Mouse (Mus musculus): ENCODE data around the gene Lypd6b.

Lypd6b gene

DNA sequence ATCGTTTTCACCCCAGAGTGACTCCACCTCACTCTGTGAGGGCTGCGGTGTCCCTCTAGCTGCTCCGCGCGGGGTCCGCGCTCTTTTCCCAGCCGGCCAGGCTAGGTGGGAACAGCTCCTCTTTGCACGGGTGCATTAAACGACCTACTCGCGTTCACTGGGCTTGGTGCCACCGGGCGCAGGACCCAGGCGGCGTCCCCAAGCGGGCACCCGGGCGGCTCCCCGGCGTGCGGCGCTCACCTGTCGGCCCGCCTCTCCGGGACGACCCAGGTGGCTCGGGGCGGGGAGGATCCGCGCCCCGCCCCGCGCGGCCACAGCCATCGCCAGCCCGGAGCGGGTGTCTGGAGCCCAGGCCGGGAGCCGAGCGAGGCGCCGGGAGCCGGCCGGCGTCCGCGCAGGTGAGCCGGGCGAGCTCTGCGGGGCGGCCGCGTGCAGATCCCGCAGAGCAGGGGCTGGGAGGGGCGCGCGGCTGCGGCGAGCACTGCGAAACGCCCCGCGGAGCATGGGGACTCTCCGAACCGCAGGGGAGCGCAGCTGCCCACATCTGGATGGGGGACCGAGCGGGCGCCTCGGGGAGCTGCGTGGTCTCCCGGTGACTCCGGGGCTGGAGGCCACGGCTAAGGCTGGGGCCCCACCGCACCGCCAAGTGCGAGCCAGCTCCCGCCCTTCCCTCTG, at the start of gene Lypd6b:
Gene Lypd6b (plus strand): TSS at position 313 of the 675 bp plus-strand sequence.
- peak; percentile 35 to 36 for DNase-seq

DNA sequence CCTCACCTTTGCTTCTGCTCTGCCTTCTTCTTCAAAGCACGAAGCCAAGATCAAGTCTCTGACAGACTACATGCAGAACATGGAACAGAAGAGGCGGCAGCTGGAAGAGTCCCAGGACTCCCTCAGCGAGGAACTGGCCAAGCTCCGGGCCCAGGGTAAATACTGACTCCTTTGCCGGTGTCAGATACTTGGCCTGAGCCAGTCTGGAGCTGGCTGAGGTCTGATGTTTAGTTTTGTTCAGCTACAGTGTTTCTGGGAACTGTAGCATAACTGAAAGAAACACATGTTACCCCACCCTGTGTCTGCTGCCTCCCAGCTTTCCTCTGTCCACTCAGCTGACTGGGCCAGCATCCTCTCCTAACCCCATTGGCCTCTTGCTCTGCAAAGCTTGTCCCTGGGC, 48.4 kb upstream of the Lypd6b start:
- no peak for DNase-seq

DNA sequence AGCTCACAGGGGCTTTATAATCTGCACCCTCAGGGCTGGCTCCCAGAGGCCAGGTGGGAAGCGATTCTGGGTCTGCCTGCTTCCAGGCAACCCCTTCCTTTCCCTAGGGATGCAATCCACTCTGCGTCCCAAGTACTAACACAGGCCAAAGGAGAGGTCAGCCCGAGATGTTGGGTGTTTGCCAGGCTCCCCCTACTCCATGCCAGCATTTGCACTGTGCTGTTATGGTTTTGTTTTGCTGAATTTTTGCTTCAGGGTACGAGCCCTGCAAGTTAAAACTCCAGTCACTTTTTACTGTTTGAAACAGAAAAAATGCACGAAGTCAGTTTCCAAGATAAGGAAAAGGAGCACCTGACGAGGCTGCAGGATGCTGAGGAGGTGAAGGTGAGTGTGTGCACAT, 46.5 kb upstream of the Lypd6b start:
- no peak for DNase-seq

DNA sequence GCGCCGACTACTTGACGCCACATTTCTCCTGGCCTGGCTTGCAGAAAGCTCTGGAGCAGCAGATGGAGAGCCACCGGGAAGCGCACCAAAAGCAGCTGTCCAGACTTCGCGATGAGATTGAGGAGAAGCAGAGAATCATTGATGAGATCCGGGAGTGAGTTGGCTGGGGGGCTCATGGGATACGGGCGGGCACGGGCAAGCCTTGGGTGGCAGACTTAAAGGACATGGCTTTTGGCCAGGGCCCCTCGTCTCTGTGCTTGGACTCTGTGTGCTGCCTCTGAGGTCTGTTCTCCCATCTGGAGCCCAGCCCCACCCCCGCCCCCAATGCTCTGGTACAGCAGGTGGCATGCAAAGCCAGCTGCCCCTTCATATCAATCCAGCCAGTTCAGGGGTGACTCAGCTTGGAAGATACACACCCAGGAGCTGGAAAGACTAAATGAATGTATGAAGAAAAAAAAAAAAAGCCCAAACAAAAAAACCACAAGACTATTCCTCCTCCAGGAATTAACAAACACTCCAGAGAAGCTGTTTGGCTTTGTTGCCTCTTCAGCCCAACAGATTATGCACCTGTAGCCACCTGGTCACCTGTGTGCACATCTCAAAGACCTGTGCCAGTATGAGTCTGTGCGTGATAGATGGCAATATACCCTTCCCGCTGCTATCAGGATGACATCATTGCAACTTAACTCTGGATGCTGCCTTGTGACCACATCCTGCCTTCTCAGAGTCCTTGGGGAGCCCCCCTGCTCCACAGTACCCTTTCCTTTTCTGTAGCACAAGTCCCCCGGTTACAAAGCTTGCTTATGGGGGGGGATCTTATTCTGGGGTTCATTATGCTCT, 45.4 kb upstream of the Lypd6b start:
- DNase-seq: no peak

DNA sequence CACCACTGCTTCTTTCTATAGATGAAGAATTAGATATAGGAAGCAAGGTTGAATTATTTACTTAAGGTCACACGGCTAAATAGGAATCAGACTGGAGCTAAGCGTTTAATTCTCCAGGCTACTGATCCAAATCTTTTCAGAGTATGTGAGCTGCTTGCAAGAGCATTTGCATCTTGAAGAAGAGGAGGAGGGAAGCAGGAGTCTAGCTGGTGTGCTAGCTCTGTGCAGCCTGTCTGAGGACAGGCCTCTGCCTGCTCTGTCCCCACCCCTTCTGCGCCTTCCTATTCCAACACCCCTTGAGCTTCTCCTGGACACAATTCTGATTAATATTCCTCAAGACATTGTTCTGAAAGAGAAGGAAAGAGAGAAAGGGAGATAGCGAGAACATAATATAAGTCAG, 44.6 kb upstream of the Lypd6b start:
- DNase-seq: no peak

DNA sequence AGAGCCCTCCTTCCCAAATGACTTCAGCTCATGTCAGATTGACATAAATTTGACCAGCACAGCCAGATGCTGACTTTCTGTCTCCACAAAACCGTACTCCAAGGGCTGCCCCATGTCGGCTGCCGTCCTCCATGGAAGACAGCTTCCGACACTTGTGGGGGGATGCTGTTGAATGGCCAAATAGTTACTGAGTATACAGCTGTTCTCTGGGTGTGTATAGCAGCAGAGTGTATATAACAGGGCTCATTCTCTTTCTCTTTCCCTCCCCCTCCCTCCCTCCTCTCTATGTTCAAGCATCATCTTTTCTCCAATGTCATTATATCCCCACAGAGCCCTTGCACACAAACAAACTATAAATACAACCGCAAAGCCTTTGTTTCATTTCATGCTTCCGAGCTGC, 43.7 kb upstream of the Lypd6b start:
- no peak for DNase-seq

DNA sequence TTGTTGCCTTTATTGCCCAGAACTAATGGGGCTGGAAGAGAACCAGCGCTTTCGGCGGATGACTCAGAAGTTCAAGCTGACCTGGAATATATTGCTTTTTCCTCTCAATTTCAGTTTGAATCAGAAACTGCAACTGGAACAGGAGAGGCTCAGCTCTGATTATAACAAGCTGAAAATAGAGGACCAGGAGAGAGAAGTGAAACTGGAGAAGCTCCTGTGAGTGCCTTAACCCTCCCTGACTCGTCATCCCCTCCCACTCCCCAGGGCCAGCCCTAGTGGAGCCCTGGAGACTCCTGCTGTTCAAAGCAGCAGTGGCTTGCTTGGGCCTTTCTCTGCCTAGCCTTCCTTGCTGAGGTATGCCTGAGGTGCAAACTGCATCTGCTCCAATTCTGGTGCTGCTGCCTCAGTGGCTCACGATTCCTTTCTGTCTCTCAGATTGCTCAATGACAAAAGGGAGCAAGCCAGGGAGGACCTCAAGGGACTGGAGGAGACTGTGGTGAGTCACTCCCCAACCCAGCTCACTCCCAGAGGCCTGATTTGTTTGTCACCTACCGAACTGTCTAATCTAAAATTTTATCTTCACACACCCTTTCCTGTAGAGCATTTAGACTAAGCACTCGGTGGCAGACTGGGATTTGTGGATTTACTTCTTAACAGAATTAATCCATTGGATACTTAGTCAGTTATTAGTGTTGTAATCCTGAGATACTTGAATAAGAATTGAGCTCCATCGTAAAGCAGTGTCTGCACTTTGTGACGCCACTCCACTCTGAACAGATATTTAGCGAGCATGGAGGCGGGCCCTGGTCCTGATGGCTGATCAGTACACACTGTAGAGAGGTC, 43.0 kb upstream of the Lypd6b start:
- no peak for DNase-seq

DNA sequence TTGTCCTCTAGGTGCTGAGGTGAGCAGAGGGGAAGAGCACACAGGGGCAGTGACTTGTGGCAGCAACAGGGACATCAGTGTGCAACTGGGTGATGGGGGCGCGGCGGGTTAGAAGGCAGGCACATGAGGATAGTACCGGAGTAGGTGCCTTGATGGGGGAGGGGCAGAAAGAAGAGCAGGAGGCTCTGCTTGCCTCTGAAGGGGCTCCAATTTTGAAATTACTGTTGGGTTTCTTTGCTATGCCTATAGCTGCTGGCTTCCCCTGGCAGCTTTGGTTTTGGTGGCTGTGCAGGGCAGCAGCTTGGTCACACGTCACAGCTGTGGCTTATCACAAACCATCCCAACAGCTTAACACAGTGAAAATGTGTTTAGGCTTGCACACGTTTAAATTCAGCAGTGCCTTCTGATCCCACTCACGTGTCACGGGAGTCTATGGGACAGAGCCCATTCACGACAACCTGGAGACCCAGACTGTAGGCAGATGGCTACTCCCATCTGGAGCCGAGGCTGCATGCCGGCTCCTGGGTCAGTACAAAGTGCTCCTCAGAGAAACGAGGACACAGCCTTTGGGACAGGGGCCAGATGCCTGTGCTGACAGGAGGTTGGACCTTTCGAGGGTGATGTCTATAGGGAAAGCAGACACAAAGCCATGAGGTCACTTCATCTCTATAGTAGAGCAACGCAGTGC, 42.2 kb upstream of the Lypd6b start:
- DNase-seq: no peak

DNA sequence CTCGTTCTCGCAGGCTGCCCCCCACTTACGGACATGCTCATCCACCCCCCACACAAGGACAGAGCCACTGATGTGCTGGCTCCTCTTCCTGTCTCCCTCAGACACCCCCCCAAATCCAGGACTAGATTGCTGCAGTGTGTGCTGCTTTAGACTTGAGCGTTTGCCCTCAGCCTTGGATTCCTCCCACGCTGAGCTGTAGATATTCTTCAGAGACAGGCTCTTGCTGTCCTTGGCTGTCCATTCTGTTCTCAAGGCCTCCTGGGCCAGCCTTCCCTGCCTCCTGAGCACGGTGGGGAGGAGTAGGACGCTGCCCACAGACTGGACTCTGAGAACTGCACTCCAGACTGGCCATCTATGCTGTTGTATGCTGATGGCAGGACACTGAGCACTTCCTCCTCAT, 40.5 kb upstream of the Lypd6b start:
- DNase-seq: no peak

DNA sequence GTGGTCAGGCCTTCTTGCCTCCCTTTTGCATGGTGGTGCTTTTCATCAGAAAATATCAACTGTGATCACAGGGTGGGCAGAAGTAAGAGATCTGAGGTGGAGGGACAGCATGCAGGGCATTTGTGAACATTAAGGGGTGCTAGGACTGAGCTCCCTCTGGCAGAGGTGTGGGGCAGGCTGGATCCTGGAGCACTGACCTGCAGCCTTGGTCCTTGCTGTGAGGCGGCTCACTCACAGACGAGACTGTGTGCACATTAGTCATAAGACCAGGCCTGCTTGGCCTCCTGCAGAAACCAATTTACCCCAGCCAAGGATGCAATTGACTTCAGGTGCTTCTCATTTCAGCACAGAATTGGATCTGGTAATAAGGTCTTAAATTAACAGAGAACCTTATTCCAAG, 39.8 kb upstream of the Lypd6b start:
- no peak for DNase-seq

DNA sequence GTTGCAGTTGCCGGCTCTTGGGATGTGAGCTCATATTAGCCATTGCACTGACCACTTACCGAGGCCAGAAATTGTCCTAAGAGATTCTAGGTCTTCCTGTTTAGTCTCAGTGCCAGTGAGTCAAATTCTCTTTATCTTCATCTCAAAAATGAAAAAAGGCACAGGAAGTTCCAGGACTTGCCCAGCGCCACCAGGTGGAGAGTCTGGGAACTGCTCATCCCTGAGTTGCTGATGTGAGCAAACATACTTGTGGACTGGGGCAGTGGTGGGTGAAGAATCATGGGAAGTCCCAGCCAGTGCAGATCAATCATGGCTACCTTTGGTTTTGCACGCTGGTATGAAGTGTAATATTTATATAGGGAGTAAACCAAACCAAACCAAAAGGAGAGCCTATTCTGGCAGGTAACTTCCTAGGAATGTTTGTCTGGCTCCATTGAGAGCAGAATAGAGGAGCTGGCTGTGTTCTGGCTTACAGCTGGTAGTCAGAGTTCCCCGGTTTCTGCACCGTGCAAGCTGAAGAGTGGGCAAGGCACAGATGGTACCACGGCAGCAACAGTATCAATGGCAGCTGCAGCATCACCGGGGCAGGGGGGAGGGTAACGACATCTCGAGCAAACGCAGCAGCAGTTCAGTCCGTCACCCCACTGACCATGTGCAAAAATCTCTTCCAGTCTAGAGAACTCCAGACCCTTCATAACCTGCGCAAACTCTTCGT, 38.7 kb upstream of the Lypd6b start:
- DNase-seq: peak in 1 of 2 experiments; percentile 20

DNA sequence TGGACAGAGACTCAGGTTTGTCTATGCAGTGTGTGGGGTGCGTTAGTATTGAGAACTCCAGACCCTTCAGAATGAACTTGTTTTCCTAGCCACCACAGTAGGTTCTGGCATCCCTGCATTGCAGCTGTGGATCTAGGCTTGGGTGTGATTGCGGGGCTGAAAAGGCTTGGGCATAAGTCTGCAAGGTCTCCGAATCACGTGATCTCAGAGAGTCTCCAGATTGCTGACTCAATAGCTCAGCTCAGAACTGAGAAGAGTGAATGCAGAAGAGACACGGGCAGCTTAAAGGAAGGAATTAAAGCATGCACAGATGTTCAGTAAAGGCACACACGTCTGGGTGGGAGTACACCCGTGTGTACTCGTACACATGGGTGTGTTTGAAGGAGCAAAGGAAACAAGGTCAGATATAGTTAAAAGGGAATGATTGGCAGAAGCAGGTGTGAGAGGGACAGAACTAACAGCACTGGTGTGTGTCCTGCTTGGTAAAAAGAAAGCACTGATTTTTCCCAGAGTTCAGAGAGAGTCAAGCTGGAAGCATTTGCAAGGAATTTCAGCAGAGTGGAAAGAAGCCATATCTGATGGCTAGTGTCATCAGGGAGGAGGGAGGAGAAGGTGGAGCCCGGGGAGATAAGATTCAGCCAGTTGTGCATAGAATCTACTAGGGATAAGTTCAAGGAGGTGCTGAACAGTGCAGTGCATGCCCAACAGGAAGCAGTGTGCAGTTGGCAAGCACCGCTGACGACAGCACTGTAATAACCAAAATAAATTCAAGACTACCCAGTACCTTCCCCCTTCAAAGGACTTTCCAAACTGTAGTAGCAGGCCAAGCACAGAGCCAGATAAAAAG, 37.5 kb upstream of the Lypd6b start:
- no peak for DNase-seq

DNA sequence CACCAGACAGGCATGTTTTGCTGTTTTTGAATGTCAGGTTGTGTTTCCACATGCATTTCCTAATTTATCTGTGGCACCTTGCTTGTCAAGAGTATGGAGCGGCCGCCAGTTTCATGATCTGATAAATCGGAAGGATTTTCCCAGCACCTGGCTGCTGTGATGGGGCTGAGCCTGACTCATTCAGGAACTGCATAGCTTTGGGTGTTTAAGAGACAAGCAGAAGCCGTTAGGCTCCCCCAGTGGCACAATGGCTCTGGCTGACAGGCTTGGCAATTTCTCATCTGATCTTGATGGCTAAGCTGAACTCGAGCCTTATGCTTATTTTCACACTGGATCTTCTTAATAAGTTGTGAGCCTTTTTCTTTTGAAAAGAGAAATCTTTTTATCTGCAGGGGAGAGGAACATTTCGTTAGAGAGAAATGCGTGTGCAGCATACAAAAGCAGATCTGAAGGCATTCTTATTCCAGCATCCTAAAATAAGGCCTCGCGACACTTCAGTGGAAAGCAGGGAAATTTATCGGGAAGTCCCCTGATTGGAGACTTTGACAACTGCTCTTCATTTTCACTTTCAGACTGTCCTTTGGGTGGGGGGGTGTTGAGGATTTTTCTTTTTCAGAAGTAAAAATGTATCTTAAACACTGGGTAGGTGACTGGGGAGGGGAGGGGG, 35.8 kb upstream of the Lypd6b start:
- DNase-seq: no peak

DNA sequence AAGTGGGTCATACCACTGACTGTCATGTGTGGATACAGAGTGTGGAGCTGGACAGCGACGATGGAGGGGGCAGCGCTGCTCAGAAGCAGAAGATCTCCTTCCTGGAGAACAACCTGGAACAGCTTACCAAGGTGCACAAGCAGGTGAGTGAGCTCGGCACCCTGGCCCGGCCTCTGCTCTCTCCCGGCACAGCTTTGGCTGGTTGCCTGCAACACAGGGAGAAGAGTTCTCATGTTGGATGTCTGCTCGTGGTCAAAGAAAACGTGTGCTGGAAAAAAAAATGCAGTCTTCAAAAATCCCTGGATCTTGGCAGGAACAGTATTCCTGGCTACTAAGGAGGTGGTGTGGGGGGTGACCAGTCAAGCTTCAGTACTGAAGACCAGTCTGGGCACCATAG, 35.3 kb upstream of the Lypd6b start:
- DNase-seq: no peak

DNA sequence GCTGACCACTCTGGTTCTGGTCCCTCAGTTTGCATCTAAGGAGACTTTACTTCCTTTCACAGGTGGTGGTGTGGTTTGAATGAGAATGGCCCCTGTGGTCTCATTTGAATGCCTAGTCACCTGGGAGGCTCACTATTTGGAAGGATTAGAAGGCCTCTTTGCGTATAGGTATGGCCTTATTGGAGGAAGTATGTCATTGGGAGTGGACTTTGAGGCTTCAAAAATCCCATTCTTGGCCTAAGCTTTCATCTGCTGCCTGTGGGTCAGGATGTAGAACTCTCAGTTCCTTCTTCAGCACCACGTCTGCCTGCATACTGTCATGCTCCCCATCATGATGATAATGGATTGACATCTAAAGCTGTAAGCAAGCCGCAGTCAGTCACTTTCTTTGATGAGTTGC, 34.4 kb upstream of the Lypd6b start:
- DNase-seq: no peak

DNA sequence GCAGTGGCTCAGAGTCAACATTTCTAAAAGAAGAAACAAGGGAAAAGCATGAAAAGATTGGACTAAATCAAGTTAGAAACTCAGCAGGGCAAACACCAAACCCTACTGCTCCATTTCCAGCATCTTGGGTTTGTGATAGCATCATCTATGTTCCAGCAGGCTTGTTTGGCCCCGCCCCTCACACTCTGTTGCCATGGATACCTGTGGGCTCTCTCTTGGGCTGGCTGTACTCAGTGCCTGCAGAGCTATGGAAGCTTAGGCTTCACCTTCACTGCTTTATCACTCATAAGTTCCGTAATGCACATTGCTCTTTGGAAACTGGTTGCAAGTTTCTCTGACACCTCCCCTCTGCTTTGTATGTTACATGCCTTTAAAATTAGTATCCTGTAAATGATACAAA, 32.4 kb upstream of the Lypd6b start:
- peak in 1 of 2 experiments; percentile 17 for DNase-seq

DNA sequence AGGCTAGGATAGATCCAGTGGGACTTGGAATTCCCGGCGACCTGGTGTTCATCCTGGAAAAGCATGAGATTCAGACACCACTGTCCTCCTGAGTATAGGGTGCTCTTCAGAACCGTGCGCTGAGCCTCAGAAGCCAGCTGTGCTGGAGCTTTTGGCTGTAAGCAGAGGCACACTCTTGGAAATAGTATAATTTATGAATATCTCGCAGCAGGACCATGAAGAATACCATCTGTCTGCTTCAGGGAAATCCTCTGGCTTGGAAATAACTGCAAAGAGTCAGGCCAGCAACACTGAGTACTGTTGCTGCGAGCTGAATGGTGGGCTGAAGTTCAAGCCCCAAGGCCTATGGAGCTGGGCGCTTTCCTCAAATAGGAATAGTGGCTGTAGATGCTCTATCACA, 29.9 kb upstream of the Lypd6b start:
- DNase-seq: no peak

DNA sequence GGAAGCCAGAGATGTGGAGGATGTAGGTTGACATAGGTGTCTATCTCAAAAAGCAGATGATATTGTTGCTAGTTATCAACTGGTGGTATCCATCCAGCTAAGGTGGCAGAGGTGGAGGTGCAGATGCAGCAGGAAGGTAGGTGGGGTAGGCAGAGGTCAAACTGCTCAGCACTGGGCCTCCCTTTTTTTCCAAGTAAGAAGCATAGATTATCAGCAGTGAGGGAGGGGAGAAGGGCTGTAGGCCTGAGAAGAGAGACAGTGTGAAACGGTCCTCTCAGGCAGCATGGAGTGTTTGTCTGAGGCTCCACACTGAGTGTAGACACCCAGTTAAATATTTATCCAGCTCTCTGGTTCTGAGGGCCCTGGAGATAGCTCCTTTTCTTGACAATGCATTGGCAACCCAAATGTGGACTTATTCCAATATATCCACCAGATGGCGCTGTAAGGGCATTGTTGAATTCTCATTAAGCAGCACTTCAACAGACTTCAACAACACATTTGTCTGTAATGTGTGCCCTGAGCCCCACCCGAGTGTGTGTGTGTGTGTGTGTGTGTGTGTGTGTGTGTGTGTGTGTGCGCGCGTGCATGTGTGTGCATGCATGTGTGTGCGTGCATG, 23.0 kb upstream of the Lypd6b start:
- DNase-seq: peak; percentile 49 to 57

DNA sequence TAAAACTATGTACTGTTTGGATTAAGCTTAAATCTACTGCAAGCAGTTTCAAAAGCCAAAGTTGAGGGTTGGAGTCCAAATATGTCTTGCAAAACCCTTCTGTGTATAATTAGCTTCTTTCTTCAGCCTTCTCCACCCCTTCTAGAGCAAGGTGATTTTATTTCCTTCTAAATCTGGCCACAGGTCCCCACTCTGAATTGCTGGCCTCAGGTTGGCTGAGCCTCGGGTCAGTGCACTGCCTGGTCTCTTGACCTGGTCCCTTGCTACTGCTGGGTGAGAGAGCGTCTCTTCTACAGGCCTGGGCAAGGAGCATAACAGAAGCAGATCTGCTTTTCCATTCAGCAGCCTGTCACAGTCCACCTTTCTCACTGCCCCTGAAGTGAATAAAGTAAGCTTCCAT, 18.6 kb upstream of the Lypd6b start:
- peak; percentile 55 to 61 for DNase-seq

DNA sequence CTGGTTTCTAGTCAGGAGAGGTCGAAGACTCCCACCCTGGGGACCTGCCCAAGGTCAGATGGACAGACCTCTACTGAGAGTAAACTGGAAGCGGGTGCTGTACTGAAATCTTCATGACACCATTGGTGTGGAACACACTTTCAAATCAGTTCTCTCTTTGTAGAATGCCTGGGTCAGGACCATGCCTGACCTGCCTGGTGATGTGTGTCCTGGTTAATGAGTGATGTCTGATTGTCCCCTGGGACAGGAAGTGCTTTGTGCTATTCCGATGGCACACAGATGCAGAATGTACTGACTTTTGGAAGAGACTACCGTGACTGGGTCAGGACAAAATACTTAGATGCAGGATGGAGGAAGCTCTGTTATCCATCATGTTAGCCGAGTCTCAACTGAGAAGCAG, 17.0 kb upstream of the Lypd6b start:
- peak; percentile 28 to 36 for DNase-seq

All from kidney, adult 8-10 months (tissue).